Mouse (Mus musculus): ENCODE measurements at regions not wholly inside any gene's neighbourhood (a gene's known extent, or its start where the extent isn't known, plus 50 kb on each side); places are given as distances from the start of the nearest gene placed in this dataset.
"Not testable (repeated sequence)": the region's sequence is repeated elsewhere in the genome, so short reads cannot be mapped to it uniquely, and the experiment has no call there.

DNA sequence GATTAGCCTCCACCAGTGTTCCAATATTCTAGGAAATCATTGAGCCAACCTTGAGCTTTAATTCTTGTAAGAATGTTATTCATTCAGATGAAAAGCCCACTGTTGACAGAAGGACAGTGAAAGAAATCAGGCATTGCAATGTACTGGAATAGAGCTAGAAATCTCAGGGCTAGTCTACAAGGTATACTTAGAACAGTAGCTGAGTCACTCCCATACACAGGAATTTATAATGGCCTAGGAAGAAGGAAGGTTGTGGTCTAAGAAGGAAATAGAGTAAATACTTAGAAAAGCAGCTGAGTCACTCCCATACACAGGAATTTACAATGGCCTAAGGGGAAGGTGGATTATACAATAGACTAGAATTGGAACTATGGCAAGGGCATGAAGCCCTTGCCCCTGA is 174.6 kb downstream of the Fam181b start:
- H3K27me3 ChIP-seq (ENCODE audit: insufficient read depth, low read length); H3K4me2 ChIP-seq (ENCODE audit: low read depth, low read length); H3K4me3 ChIP-seq (ENCODE audit: low read length); DNase-seq (ENCODE audit: low spot score); H3K9ac ChIP-seq (replicated peaks; ENCODE audit: low read length); H3K9me3 ChIP-seq (ENCODE audit: low read length); H3K27ac ChIP-seq; H3K4me1 ChIP-seq (ENCODE audit: insufficient read depth, low read length); ATAC-seq; H3K36me3 ChIP-seq (ENCODE audit: insufficient read depth, low read length): not testable (repeated sequence)

DNA sequence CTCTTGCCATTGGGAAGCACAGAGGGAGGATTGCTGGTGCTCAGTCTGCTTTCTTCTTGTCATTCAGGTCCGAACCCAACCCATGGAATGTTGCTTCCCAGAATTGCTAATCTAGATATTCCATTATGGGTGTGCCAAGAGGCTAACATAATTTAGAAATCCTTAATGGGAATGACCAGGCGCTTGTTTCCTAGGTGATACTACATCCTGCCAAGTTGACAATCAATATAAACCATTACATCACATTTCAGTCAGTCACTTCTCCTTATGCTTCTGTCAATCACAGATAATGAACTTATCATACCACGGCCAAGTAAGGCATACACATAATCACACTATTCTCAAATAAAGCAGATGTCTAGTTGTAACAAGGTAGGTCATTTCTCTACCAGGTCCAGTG is 206.1 kb downstream of the Fam181b start:
- no peak for TF ChIP-seq CTCF (IDR thresholded peaks at IDR 0.05; ENCODE audit: low read depth)
- 62% methylated on average over 3 of the region's 3 CpGs for WGBS
- DNase-seq (ENCODE audit: low spot score), result no peak

DNA sequence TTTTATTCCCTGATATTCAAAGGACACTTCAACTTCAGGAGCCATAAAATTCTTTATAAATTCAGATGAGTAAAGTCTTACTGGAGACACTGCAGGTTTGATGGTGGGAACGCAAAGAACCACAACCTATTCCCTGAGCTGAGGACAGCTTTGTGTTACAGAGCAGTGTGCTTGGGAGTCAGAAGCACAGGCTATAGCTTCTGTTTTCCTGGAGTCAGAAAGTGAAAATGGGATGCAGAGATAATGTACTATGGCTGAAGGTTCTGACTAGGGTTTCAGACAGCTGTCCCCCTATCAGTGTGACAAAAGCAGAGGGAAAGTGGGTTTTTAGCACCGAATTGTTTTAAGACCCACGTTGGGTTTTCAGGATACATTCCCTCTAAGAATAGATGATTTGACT is 211.8 kb downstream of the Fam181b start:
- no peak for TF ChIP-seq CTCF (IDR thresholded peaks at IDR 0.05; ENCODE audit: low read depth)

More for the DNA sequence above, 206.1 kb downstream of the Fam181b start:
- Histone ChIP-seq H3K27ac (no peak overlapping the region), H3K9me3 (ENCODE audit: low read length) (no peaks in the 10 kb centered on the region), H3K4me3 (ENCODE audit: low read length) (no peak overlapping the region), H3K36me3 (ENCODE audit: insufficient read depth, low read length) (no peaks in the 10 kb centered on the region), H3K27me3 (ENCODE audit: insufficient read depth, low read length) (no peaks in the 10 kb centered on the region), H3K9ac (replicated peaks; ENCODE audit: low read length) (no peak overlapping the region), H3K4me2 (ENCODE audit: low read depth, low read length) (no peak overlapping the region), H3K4me1 (ENCODE audit: insufficient read depth, low read length) (no peaks in the 10 kb centered on the region)
- no peak for ATAC-seq

GRCm38 (mm10) chr7:93291945-93292696 is 212.5 kb downstream of the Fam181b start:
- H3K27me3 ChIP-seq (ENCODE audit: insufficient read depth, low read length), result no peaks in the 10 kb centered on the region
- no peak for TF ChIP-seq CTCF (IDR thresholded peaks at IDR 0.05; ENCODE audit: low read depth)
- no peak overlapping the region for H3K27ac ChIP-seq
- WGBS, result 44% methylated on average over 3 of the region's 3 CpGs
- H3K36me3 ChIP-seq (ENCODE audit: insufficient read depth, low read length), result no peaks in the 10 kb centered on the region
- no peak overlapping the region for H3K9ac ChIP-seq (replicated peaks; ENCODE audit: low read length)
- ATAC-seq, result no peak
- H3K4me2 ChIP-seq (ENCODE audit: low read depth, low read length), result no peak overlapping the region
- DNase-seq (ENCODE audit: low spot score), result no peak
- H3K4me3 ChIP-seq (ENCODE audit: low read length), result no peak overlapping the region
- no peaks in the 10 kb centered on the region for H3K4me1 ChIP-seq (ENCODE audit: insufficient read depth, low read length)
- no peaks in the 10 kb centered on the region for H3K9me3 ChIP-seq (ENCODE audit: low read length)

More for the DNA sequence above, 211.8 kb downstream of the Fam181b start:
- Histone ChIP-seq H3K4me1 (ENCODE audit: insufficient read depth, low read length) (no peaks in the 10 kb centered on the region), H3K4me3 (ENCODE audit: low read length) (no peak overlapping the region), H3K4me2 (ENCODE audit: low read depth, low read length) (no peak overlapping the region), H3K27ac (no peak overlapping the region), H3K9me3 (ENCODE audit: low read length) (no peaks in the 10 kb centered on the region), H3K9ac (replicated peaks; ENCODE audit: low read length) (no peak overlapping the region), H3K27me3 (ENCODE audit: insufficient read depth, low read length) (no peaks in the 10 kb centered on the region), H3K36me3 (ENCODE audit: insufficient read depth, low read length) (no peaks in the 10 kb centered on the region)
- 66% methylated on average over 3 of the region's 3 CpGs for WGBS
- ATAC-seq (no peak), DNase-seq (ENCODE audit: low spot score) (no peak)

GRCm38 (mm10) chr7:93312731-93313130 is 233.1 kb downstream of the Fam181b start:
- no peak overlapping the region for H3K27ac ChIP-seq
- ATAC-seq (no peak), DNase-seq (ENCODE audit: low spot score) (no peak)
- no peak for TF ChIP-seq CTCF (IDR thresholded peaks at IDR 0.05; ENCODE audit: low read depth)
- no peak overlapping the region for H3K4me2 ChIP-seq (ENCODE audit: low read depth, low read length)
- no peaks in the 10 kb centered on the region for H3K36me3 ChIP-seq (ENCODE audit: insufficient read depth, low read length)
- no peaks in the 10 kb centered on the region for H3K4me1 ChIP-seq (ENCODE audit: insufficient read depth, low read length)
- H3K4me3 ChIP-seq (ENCODE audit: low read length), result no peak overlapping the region
- no peak overlapping the region for H3K9ac ChIP-seq (replicated peaks; ENCODE audit: low read length)
- H3K9me3 ChIP-seq (ENCODE audit: low read length), result no peaks in the 10 kb centered on the region
- no peaks in the 10 kb centered on the region for H3K27me3 ChIP-seq (ENCODE audit: insufficient read depth, low read length)
- WGBS, result 51% methylated on average over 1 of the region's 1 CpGs

GRCm38 (mm10) chr7:93331351-93331750 is 251.7 kb downstream of the Fam181b start:
- Histone ChIP-seq H3K27me3 (ENCODE audit: insufficient read depth, low read length) (no peaks in the 10 kb centered on the region), H3K4me3 (ENCODE audit: low read length) (no peak overlapping the region), H3K4me2 (ENCODE audit: low read depth, low read length) (no peak overlapping the region), H3K9me3 (ENCODE audit: low read length) (no peaks in the 10 kb centered on the region), H3K4me1 (ENCODE audit: insufficient read depth, low read length) (no peaks in the 10 kb centered on the region), H3K9ac (replicated peaks; ENCODE audit: low read length) (no peak overlapping the region), H3K27ac (no peak overlapping the region), H3K36me3 (ENCODE audit: insufficient read depth, low read length) (no peaks in the 10 kb centered on the region)
- no peak for TF ChIP-seq CTCF (IDR thresholded peaks at IDR 0.05; ENCODE audit: low read depth)
- 87% methylated on average over 1 of the region's 1 CpGs for WGBS
- no peak for DNase-seq (ENCODE audit: low spot score)
- no peak for ATAC-seq

DNA sequence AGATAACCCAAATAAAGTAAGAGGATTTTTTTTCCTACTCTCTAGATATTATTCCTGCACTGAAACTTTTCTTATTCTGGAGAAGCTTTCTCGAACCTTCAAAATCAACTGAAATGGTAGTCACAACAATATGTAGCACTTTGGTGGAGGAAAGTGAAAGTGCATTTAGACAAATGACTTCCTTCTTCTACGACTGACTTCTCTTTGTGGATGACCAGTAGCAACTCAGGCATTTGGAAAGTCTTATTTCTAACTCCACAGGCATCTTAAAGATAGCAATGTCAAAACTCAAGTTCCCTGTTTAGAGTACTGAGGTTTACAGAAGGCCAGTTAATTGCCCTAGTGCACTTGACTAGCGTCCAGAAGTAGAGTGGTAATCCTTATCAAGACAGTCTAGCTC is 252.5 kb downstream of the Fam181b start:
- WGBS, result 75% methylated on average over 3 of the region's 3 CpGs
- no peak for TF ChIP-seq CTCF (IDR thresholded peaks at IDR 0.05; ENCODE audit: low read depth)

More for the DNA sequence above, 252.5 kb downstream of the Fam181b start:
- Histone ChIP-seq H3K27me3 (ENCODE audit: insufficient read depth, low read length) (no peaks in the 10 kb centered on the region), H3K36me3 (ENCODE audit: insufficient read depth, low read length) (no peaks in the 10 kb centered on the region), H3K27ac (no peak overlapping the region), H3K4me1 (ENCODE audit: insufficient read depth, low read length) (no peaks in the 10 kb centered on the region), H3K9me3 (ENCODE audit: low read length) (no peaks in the 10 kb centered on the region), H3K4me3 (ENCODE audit: low read length) (no peak overlapping the region), H3K9ac (replicated peaks; ENCODE audit: low read length) (no peak overlapping the region), H3K4me2 (ENCODE audit: low read depth, low read length) (no peak overlapping the region)
- no peak for DNase-seq (ENCODE audit: low spot score)
- no peak for ATAC-seq

Data from hindbrain, postnatal 0 days (tissue).